Mouse (Mus musculus): ENCODE measurements around the gene Cnga1. TPM values are rescaled to one million over a fixed set of nuclear protein-coding genes. Genes with fewer than 3 reads are reported as not detected.
"Not testable (repeated sequence)": the region's sequence is repeated elsewhere in the genome, so short reads cannot be mapped to it uniquely, and the experiment has no call there.

Gene Cnga1
- polyA plus RNA-seq, 1 experiment from 2014 or later = not detected

GRCm38 (mm10) chr5:72636576-72636975, 7.5 kb downstream of the Cnga1 start:
- ATAC-seq (ENCODE audit: extremely low read depth, insufficient number of reproducible peaks, low FRiP score, low TSS enrichment) = no peak
- Histone ChIP-seq H3K9ac (no peak overlapping the region), H3K4me3 (no peak overlapping the region), H3K36me3 (no peaks in the 10 kb centered on the region), H3K9me3 (no peaks in the 10 kb centered on the region), H3K27ac (replicated peaks) (no peak overlapping the region), H3K27me3 (replicated peaks) (no peaks in the 10 kb centered on the region), H3K4me1 (no peaks in the 10 kb centered on the region), H3K4me2 (no peak overlapping the region)
- WGBS = 82% methylated on average over 3 of the region's 3 CpGs

- no peaks in the 10 kb centered on the region for H3K36me3 ChIP-seq
- H3K27ac ChIP-seq (replicated peaks) = no peak overlapping the region
- H3K27me3 ChIP-seq (replicated peaks) = no peaks in the 10 kb centered on the region
- H3K9ac ChIP-seq = no peak overlapping the region
- no peak overlapping the region for H3K4me3 ChIP-seq
- H3K4me1 ChIP-seq = no peaks in the 10 kb centered on the region
- no peak for ATAC-seq (ENCODE audit: extremely low read depth, insufficient number of reproducible peaks, low FRiP score, low TSS enrichment)
- 42% methylated on average over 3 of the region's 3 CpGs for WGBS
- no peak overlapping the region for H3K4me2 ChIP-seq
- no peaks in the 10 kb centered on the region for H3K9me3 ChIP-seq
Observed at GRCm38 (mm10) chr5:72636122-72636521, 8.0 kb downstream of the Cnga1 start.

GRCm38 (mm10) chr5:72634791-72635271, 9.2 kb downstream of the Cnga1 start:
- Histone ChIP-seq H3K4me2 (no peak overlapping the region), H3K4me3 (no peak overlapping the region), H3K27ac (replicated peaks) (no peak overlapping the region), H3K9me3 (no peaks in the 10 kb centered on the region), H3K9ac (no peak overlapping the region), H3K36me3 (no peaks in the 10 kb centered on the region), H3K27me3 (replicated peaks) (no peaks in the 10 kb centered on the region), H3K4me1 (no peaks in the 10 kb centered on the region)
- ATAC-seq (ENCODE audit: extremely low read depth, insufficient number of reproducible peaks, low FRiP score, low TSS enrichment) = no peak
- 64% methylated on average over 9 of the region's 9 CpGs for WGBS

GRCm38 (mm10) chr5:72630026-72630425, 14.0 kb downstream of the Cnga1 start:
- WGBS = 68% methylated on average over 6 of the region's 6 CpGs
- no peaks in the 10 kb centered on the region for H3K36me3 ChIP-seq
- ATAC-seq (ENCODE audit: extremely low read depth, insufficient number of reproducible peaks, low FRiP score, low TSS enrichment) = no peak
- no peak overlapping the region for H3K4me2 ChIP-seq
- H3K9me3 ChIP-seq = no peaks in the 10 kb centered on the region
- no peak overlapping the region for H3K4me3 ChIP-seq
- H3K27ac ChIP-seq (replicated peaks) = no peak overlapping the region
- H3K27me3 ChIP-seq (replicated peaks) = no peaks in the 10 kb centered on the region
- no peaks in the 10 kb centered on the region for H3K4me1 ChIP-seq
- H3K9ac ChIP-seq = no peak overlapping the region

- Histone ChIP-seq H3K4me1 (no peaks in the 10 kb centered on the region), H3K4me2 (no peak overlapping the region), H3K9ac (no peak overlapping the region), H3K36me3 (no peaks in the 10 kb centered on the region), H3K27me3 (replicated peaks) (no peaks in the 10 kb centered on the region), H3K27ac (replicated peaks) (no peak overlapping the region), H3K9me3 (no peaks in the 10 kb centered on the region), H3K4me3 (no peak overlapping the region)
- WGBS = 68% methylated on average over 1 of the region's 1 CpGs
- no peak for ATAC-seq (ENCODE audit: extremely low read depth, insufficient number of reproducible peaks, low FRiP score, low TSS enrichment)
Observed at GRCm38 (mm10) chr5:72621022-72621421, 23.1 kb downstream of the Cnga1 start.

- Histone ChIP-seq H3K9me3 (no peaks in the 10 kb centered on the region), H3K4me3 (no peak overlapping the region), H3K9ac (no peak overlapping the region), H3K4me1 (no peaks in the 10 kb centered on the region), H3K27ac (replicated peaks) (no peak overlapping the region), H3K36me3 (no peaks in the 10 kb centered on the region), H3K4me2 (no peak overlapping the region), H3K27me3 (replicated peaks) (no peaks in the 10 kb centered on the region)
- ATAC-seq (ENCODE audit: extremely low read depth, insufficient number of reproducible peaks, low FRiP score, low TSS enrichment) = no peak
- 71% methylated on average over 4 of the region's 4 CpGs for WGBS
Observed at GRCm38 (mm10) chr5:72617413-72617812, 26.7 kb downstream of the Cnga1 start.

GRCm38 (mm10) chr5:72603138-72603537, 40.9 kb downstream of the Cnga1 start:
- no peak for ATAC-seq (ENCODE audit: extremely low read depth, insufficient number of reproducible peaks, low FRiP score, low TSS enrichment)
- 83% methylated on average over 4 of the region's 4 CpGs for WGBS

GRCm38 (mm10) chr5:72601006-72601405, 43.1 kb downstream of the Cnga1 start:
- H3K4me3 ChIP-seq = no peak overlapping the region
- no peak overlapping the region for H3K4me2 ChIP-seq
- no peak overlapping the region for H3K9ac ChIP-seq
- no peaks in the 10 kb centered on the region; the same call in 1 of the 2 replicates for H3K27me3 ChIP-seq (replicated peaks)
- H3K9me3 ChIP-seq = no peaks in the 10 kb centered on the region
- H3K4me1 ChIP-seq = no peaks in the 10 kb centered on the region
- no peak overlapping the region for H3K27ac ChIP-seq (replicated peaks)
- WGBS = 14% methylated on average over 5 of the region's 5 CpGs
- no peak for ATAC-seq (ENCODE audit: extremely low read depth, insufficient number of reproducible peaks, low FRiP score, low TSS enrichment)
- H3K36me3 ChIP-seq = no peaks in the 10 kb centered on the region

More at GRCm38 (mm10) chr5:72603138-72603537, 40.9 kb downstream of the Cnga1 start:
- H3K9ac ChIP-seq = no peak overlapping the region
- peaks cover 6% of the 10 kb centered on the region; the same call in 1 of the 2 replicates for H3K4me1 ChIP-seq
- no peaks in the 10 kb centered on the region for H3K9me3 ChIP-seq
- H3K27ac ChIP-seq (replicated peaks) = no peak overlapping the region
- H3K4me3 ChIP-seq = no peak overlapping the region
- H3K36me3 ChIP-seq = no peaks in the 10 kb centered on the region
- H3K4me2 ChIP-seq = no peak overlapping the region
- no peaks in the 10 kb centered on the region; the same call in 1 of the 2 replicates for H3K27me3 ChIP-seq (replicated peaks)

GRCm38 (mm10) chr5:72587192-72587681, 56.8 kb downstream of the Cnga1 start, which contains the start of gene Gm5868:
Gene Gm5868 (minus strand): TSS chr5:72587551.
- Histone ChIP-seq H3K27ac (replicated peaks) (no peak within 1 kb of the TSS), H3K36me3 (no peaks in the 10 kb centered on the region), H3K4me2 (peak within 1 kb of the TSS; percentile 77), H3K27me3 (replicated peaks) (peaks cover 38% of the 10 kb centered on the region), H3K4me1 (peaks cover 7% of the 10 kb centered on the region), H3K9ac (peak within 1 kb of the TSS; percentile 66), H3K9me3 (no peaks in the 10 kb centered on the region), H3K4me3 (peak within 1 kb of the TSS; percentile 53)
- WGBS = 3% methylated on average over 38 of the region's 38 CpGs
- no peak for ATAC-seq (ENCODE audit: extremely low read depth, insufficient number of reproducible peaks, low FRiP score, low TSS enrichment)

- not testable (repeated sequence) for H3K27ac ChIP-seq (replicated peaks); H3K4me1 ChIP-seq; ATAC-seq (ENCODE audit: extremely low read depth, insufficient number of reproducible peaks, low FRiP score, low TSS enrichment); H3K36me3 ChIP-seq; H3K9me3 ChIP-seq
- H3K27me3 ChIP-seq (replicated peaks) = peaks cover 41% of the 10 kb centered on the region
- peak overlapping the region; percentile 66; the same call in 1 of the 2 replicates for H3K9ac ChIP-seq
- 36% methylated on average over 25 of the region's 25 CpGs for WGBS
- peak overlapping the region; percentile 77 for H3K4me2 ChIP-seq
- peak overlapping the region; percentile 53 for H3K4me3 ChIP-seq
Observed at GRCm38 (mm10) chr5:72586667-72587191, 57.3 kb downstream of the Cnga1 start.

GRCm38 (mm10) chr5:72586122-72586521, 58.0 kb downstream of the Cnga1 start:
- H3K27ac ChIP-seq (replicated peaks); H3K36me3 ChIP-seq; H3K4me3 ChIP-seq; H3K4me2 ChIP-seq; H3K9ac ChIP-seq; H3K9me3 ChIP-seq; ATAC-seq (ENCODE audit: extremely low read depth, insufficient number of reproducible peaks, low FRiP score, low TSS enrichment); H3K4me1 ChIP-seq: not testable (repeated sequence)
- peaks cover 47% of the 10 kb centered on the region for H3K27me3 ChIP-seq (replicated peaks)
- 36% methylated on average over 7 of the region's 7 CpGs for WGBS

GRCm38 (mm10) chr5:72580970-72581332, 63.1 kb downstream of the Cnga1 start, which contains the start of gene Zar1:
Gene Zar1 (minus strand): TSS chr5:72581254.
- H3K4me2 ChIP-seq = peak within 1 kb of the TSS; percentile 89
- not testable (repeated sequence) for H3K9me3 ChIP-seq; H3K36me3 ChIP-seq; H3K27ac ChIP-seq (replicated peaks); ATAC-seq (ENCODE audit: extremely low read depth, insufficient number of reproducible peaks, low FRiP score, low TSS enrichment); H3K4me1 ChIP-seq
- 7% methylated on average over 18 of the region's 21 CpGs for whole genome bisulfite sequencing
- peak within 1 kb of the TSS; percentile 57 for H3K4me3 ChIP-seq
- peak within 1 kb of the TSS; percentile 78 for H3K9ac ChIP-seq
- H3K27me3 ChIP-seq (replicated peaks) = peaks cover 53% of the 10 kb centered on the region

All from heart, embryonic 13.5 days (tissue).